Mouse (Mus musculus) embryonic facial prominence, embryonic 13.5 days (tissue): ENCODE measurements around the gene Kat14. TPM values are rescaled to one million over a fixed set of nuclear protein-coding genes. Genes with fewer than 3 reads are reported as not detected.

Source experiments
- polyA plus RNA-seq: library from polyadenylated mRNA; unstranded; fragments of >200 nt; fragmentation: Nextera tagmentation; extraction: Ambion mirVana; gene quantifications from 2 replicates; pipeline ENCODE4 v1.2.1, GENCODE M21; 2015

Kat14 gene
- polyA plus RNA-seq, 1 experiment from 2014 or later, result 44.3 TPM

Other genes starting within 250 kb of the Kat14 start
- 17.5 and 19.2 TPM in 2 replicates for gene Mgme1, start 98.3 kb upstream of the Kat14 start, polyA plus RNA-seq
- gene Snx5, start 98.1 kb upstream of the Kat14 start, polyA plus RNA-seq, result 124 TPM in 2 replicates
- 3.2 TPM in 2 replicates for gene Ovol2, start 36.8 kb upstream of the Kat14 start, polyA plus RNA-seq
- gene Pet117, start within 50 bp of the Kat14 start, polyA plus RNA-seq, result 6.4 and 7.7 TPM in 2 replicates
- gene Dzank1, start 158.4 kb downstream of the Kat14 start, polyA plus RNA-seq, result 2.6 and 3.1 TPM in 2 replicates
- 32.9 and 33.8 TPM in 2 replicates for gene Polr3f, start 158.7 kb downstream of the Kat14 start, polyA plus RNA-seq
- 66.4 and 66.5 TPM in 2 replicates for gene Rbbp9, start 181.9 kb downstream of the Kat14 start, polyA plus RNA-seq
- 81.0 and 83.3 TPM in 2 replicates for gene Sec23b, start 187.2 kb downstream of the Kat14 start, polyA plus RNA-seq
- gene Smim26, start 225.1 kb downstream of the Kat14 start, polyA plus RNA-seq, result 43.6 and 45.8 TPM in 2 replicates
- gene Dtd1, start 230.9 kb downstream of the Kat14 start, polyA plus RNA-seq, result 48.1 and 50.8 TPM in 2 replicates